Mouse (Mus musculus) 3134 (cell line): ENCODE results near the gene Plcl2.

Experiments
- DNase-seq: peaks from one replicate; pipeline ENCODE4 v3.0.0-alpha.2; 2011; ENCODE audit warnings: low spot score; ENCODE audit not compliant: insufficient read length; ENCODE audit errors: extremely low read depth

Plcl2 gene

GRCm38 (mm10) chr17:50509251-50510104 is at the start of gene Plcl2:
Gene Plcl2, plus strand, starts transcription at chr17:50509403.
- DNase-seq, result peak; percentile 8

GRCm38 (mm10) chr17:50460301-50460700 is 48.9 kb upstream of the Plcl2 start:
- no peak for DNase-seq

GRCm38 (mm10) chr17:50467438-50467837 is 41.8 kb upstream of the Plcl2 start:
- DNase-seq, result no peak

- DNase-seq, result no peak
Observed at GRCm38 (mm10) chr17:50469126-50469525, 40.1 kb upstream of the Plcl2 start.

- DNase-seq, result no peak
Observed at GRCm38 (mm10) chr17:50469543-50470431, 39.4 kb upstream of the Plcl2 start.

- DNase-seq, result no peak
Observed at GRCm38 (mm10) chr17:50470432-50471078, 38.6 kb upstream of the Plcl2 start.

- DNase-seq, result no peak
Observed at GRCm38 (mm10) chr17:50471230-50471629, 38.0 kb upstream of the Plcl2 start.

GRCm38 (mm10) chr17:50477277-50477676 is 31.9 kb upstream of the Plcl2 start:
- no peak for DNase-seq

- no peak for DNase-seq
Observed at GRCm38 (mm10) chr17:50480867-50481266, 28.3 kb upstream of the Plcl2 start.

GRCm38 (mm10) chr17:50483700-50484099 is 25.5 kb upstream of the Plcl2 start:
- DNase-seq, result no peak

GRCm38 (mm10) chr17:50484981-50485380 is 24.2 kb upstream of the Plcl2 start:
- no peak for DNase-seq

- no peak for DNase-seq
Observed at GRCm38 (mm10) chr17:50487058-50487618, 22.1 kb upstream of the Plcl2 start.

- DNase-seq, result no peak
Observed at GRCm38 (mm10) chr17:50487670-50488069, 21.5 kb upstream of the Plcl2 start.

- DNase-seq, result no peak
Observed at GRCm38 (mm10) chr17:50488406-50488805, 20.8 kb upstream of the Plcl2 start.

GRCm38 (mm10) chr17:50488895-50489294 is 20.3 kb upstream of the Plcl2 start:
- no peak for DNase-seq

- DNase-seq, result no peak
Observed at GRCm38 (mm10) chr17:50490644-50491430, 18.4 kb upstream of the Plcl2 start.

- no peak for DNase-seq
Observed at GRCm38 (mm10) chr17:50491496-50491895, 17.7 kb upstream of the Plcl2 start.

- no peak for DNase-seq
Observed at GRCm38 (mm10) chr17:50495216-50495889, 13.8 kb upstream of the Plcl2 start.

- DNase-seq, result no peak
Observed at GRCm38 (mm10) chr17:50498062-50498697, 11.0 kb upstream of the Plcl2 start.
